Mouse (Mus musculus) liver, embryonic 14.5 days (tissue): ENCODE measurements around the gene Atp11a.

ENCODE experiments used
- CTCF ChIP-seq: IDR thresholded peaks from 2 replicates; pipeline ENCODE4 v1.5.1; 2016; ENCODE audit warnings: antibody characterized with exemption, low read depth, control low read depth
- EP300 ChIP-seq: IDR thresholded peaks from 2 replicates; pipeline ENCODE4 v1.6.1; 2016; ENCODE audit warnings: antibody characterized with exemption, low read depth

DNA sequence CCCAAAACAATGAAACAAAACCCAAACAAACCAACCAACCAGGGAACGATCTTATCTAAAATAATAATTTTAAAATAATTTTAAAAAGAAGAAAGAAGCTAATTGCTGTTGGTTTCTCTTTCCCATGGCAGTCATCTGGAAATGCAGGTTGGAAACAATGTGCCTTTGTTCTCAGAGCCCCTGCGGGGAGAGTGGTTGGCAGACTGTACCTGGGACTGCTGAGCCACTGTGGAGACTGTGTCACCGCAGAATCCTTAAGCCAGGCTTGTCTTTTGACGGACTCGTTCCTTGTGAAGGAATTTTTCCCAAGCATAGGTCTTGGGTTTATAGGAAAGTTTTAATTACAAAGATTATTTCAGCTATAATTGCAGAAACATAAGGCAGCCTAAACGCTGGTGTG lies 59.6 kb downstream of the Atp11a start:
- no peak for TF ChIP-seq EP300
- TF ChIP-seq CTCF, result no peak
